Mouse (Mus musculus) neutrophil, adult 65 days (primary cell): Measurements from ENCODE around the gene Psg19. TPM values are rescaled to one million over a fixed set of nuclear protein-coding genes. Genes with fewer than 3 reads are reported as not detected.

Source experiments
- total RNA-seq: library from RNA; stranded (reverse); gene quantifications from 2 replicates; pipeline ENCODE4 v1.2.4, GENCODE M21; 2023

Gene Psg19
- total RNA-seq = not detected in 2 replicates

GRCm38 (mm10) chr7:18798420-18798819, at the start of gene Psg19:
Gene Psg19, minus strand, starts transcription at chr7:18798520.

DNA sequence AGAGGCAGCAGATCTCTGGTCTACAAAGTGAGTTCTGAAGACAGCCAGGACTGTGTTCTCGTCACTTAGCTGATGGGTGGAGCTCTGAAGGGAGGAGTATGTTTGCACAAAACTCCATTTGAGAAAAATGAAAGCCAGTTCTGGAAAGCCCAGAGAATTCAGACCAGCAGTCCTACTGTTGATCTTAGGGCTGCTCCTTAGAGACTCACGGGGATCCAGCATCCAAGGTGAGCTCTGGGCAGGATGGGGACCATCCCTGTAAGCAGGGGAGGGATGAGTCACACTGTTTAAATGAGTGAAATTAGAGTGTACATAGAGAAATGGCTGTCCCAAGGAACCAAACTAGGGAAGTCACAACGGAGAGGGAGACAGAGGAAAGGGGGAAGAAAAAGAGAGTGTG, 41.5 kb upstream of the Psg19 start, which contains the start of gene Mill2:
Gene Mill2 (plus strand): TSS at position 102 of the 400 bp plus-strand sequence.

DNA sequence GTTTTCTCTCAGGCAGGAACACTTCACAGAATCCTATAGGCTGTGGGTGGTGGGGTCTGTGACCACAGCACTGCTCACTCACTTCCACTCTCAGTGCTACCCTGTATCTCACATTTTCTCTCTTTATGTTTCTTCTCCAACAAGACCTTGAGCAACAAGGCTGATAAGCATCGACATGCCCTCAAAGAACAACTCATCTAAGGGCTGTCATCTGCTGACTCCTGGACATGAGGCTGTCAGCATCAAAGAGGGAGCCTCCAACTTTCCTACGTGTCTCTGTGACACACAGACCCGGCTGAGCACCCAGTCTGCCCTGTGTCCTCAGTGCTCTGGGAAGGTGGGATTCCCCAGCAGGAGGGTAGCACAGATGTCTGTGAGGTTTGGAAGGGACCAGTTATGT, 23.2 kb upstream of the Psg19 start, which contains the start of gene Psg17:
Gene Psg17 (minus strand): TSS at position 101 of the 400 bp plus-strand sequence.

Other genes starting within 250 kb of the Psg19 start
- gene Psg27, start 231.2 kb downstream of the Psg19 start, total RNA-seq = not detected in 2 replicates
- gene Psg23, start 182.0 kb downstream of the Psg19 start, total RNA-seq = not detected in 2 replicates
- gene Psg21, start 141.8 kb downstream of the Psg19 start, total RNA-seq = not detected in 2 replicates
- not detected in 2 replicates for gene Psg20, start 112.3 kb downstream of the Psg19 start, total RNA-seq
- gene Psg22, start 80.4 kb downstream of the Psg19 start, total RNA-seq = not detected in 2 replicates
- not detected in 2 replicates for gene Psg17, start 23.1 kb upstream of the Psg19 start, total RNA-seq
- not detected in 2 replicates for gene Mill2, start 41.4 kb upstream of the Psg19 start, total RNA-seq
- 2,075 and 2,383 TPM in 2 replicates for gene Pglyrp1, start 72.8 kb upstream of the Psg19 start, total RNA-seq
- gene Ccdc61, start 111.9 kb upstream of the Psg19 start, total RNA-seq = 11.2 and 12.3 TPM in 2 replicates
- gene Nova2, start 127.4 kb upstream of the Psg19 start, total RNA-seq = not detected in 2 replicates
- not detected in 2 replicates for gene Nanos2, start 188.9 kb upstream of the Psg19 start, total RNA-seq
- 0.48 TPM in 1 of 2 replicates, not detected in the other for gene Mypop, start 192.7 kb upstream of the Psg19 start, total RNA-seq
- gene Irf2bp1, start 205.5 kb upstream of the Psg19 start, total RNA-seq = 11.7 and 14.2 TPM in 2 replicates
- not detected in 2 replicates for gene Foxa3, start 225.0 kb upstream of the Psg19 start, total RNA-seq
- gene Sympk, start 225.9 kb upstream of the Psg19 start, total RNA-seq = 48.2 and 50.0 TPM in 2 replicates